Mouse (Mus musculus): ENCODE measurements around the gene Abcd4.
A peak's percentile ranks its signal among the peaks of the same experiment; 100 is the strongest.

The Abcd4 gene

GRCm38 (mm10) chr12:84571466-84572340 is 45.5 kb downstream of the Abcd4 start:
- peak; percentile 40 for DNase-seq

GRCm38 (mm10) chr12:84570694-84571415 is 46.4 kb downstream of the Abcd4 start:
- peak; percentile 45 for DNase-seq

GRCm38 (mm10) chr12:84569976-84570693 is 47.1 kb downstream of the Abcd4 start:
- peak; percentile 58 for DNase-seq

GRCm38 (mm10) chr12:84569336-84569970 is 47.8 kb downstream of the Abcd4 start, which contains the start of gene Vsx2:
Gene Vsx2, plus strand, starts transcription at chr12:84569762.
- DNase-seq: peak; percentile 84

- no peak for DNase-seq
Observed at GRCm38 (mm10) chr12:84567576-84567975, 49.6 kb downstream of the Abcd4 start.

GRCm38 (mm10) chr12:84562558-84562957 is 54.7 kb downstream of the Abcd4 start:
- DNase-seq: peak; percentile 51

GRCm38 (mm10) chr12:84555218-84555617 is 62.0 kb downstream of the Abcd4 start:
- no peak for DNase-seq
